Mouse (Mus musculus) thymus, postnatal 4 days (tissue): ENCODE data around the gene Lix1l.
"Not testable (repeated sequence)": the region's sequence is repeated elsewhere in the genome, so short reads cannot be mapped to it uniquely, and the experiment has no call there.

ENCODE experiments used
- DNase-seq: peaks from one replicate; pipeline ENCODE4 v3.0.0; 2021

The Lix1l gene

DNA sequence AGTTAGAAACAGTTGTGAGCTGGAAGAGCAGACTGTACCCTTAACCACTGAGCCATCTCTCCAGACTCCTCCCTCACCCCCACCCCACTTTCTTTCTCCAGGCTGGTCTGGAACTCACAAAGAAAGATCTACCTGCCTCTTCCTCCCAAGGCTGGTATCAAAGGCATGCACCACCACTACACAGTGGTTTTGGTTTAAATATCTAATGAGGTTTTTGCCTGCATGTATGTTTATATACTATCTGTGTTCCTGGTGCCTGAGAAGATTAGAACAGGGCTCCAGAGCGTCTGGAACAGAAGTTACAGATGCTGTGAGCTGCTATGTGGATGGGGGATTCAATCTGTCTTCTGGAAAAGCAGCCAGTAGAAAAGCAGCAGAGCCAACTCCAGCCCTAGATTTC lies 33.1 kb downstream of the Lix1l start:
- no peak for DNase-seq

DNA sequence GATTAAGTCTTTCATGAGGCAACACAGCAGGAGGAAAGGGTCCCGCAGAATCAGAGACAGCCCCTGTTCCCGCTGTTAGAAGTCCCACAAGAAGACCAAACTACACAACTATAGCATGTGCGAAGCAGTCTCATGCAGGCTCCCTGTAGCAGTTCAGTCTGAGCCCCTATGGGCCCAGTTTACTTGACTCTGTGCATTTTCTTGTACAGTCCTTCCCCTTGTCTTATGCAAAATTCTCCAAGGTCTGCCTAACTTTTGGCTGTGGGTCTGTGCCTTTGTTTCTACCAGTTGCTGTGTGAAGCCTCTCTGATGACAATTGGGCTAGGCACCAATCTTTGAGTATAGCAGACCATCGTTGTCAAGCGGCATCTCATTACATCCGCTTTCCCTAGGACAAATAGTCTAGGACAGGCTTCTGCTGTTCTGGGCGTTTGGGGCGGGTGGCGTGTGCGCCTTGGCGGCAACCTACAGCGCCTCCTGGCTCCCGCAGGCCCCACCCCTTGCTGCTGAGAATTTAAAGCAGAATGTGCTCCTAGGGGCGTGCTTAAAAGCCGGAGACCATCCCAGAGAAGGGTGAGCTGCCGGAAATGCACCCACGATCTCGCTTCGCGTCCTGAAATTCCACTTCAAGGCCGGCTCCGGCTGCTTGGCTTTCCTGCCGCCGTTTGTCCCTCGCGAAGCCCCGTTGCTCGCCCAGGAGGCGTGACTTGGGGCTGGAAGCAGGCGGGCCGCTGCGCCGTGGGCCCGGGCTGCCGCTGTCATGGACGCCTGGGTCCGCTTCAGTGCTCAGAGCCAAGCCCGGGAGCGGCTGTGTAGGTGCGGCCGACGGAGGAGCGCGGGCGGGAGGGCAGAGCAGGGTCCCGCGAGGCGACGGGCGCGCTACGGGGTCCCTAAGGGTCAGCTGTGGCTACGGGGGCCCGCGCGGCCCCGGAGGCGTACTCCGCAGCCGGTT lies 34.3 kb downstream of the Lix1l start, which contains the start of the genes Pex11b and Gm42957:
Pex11b (plus strand) TSS at position 449 of the 952 bp plus-strand sequence.
Gm42957 (plus strand) TSS at position 547 of the 952 bp plus-strand sequence.
- peak; percentile 87 for DNase-seq

GRCm38 (mm10) chr3:96635906-96636305 lies 35.0 kb downstream of the Lix1l start:
- no peak for DNase-seq

- DNase-seq = peak; percentile 19
Measured at GRCm38 (mm10) chr3:96636448-96636847, 35.5 kb downstream of the Lix1l start.

GRCm38 (mm10) chr3:96639219-96639618 lies 38.3 kb downstream of the Lix1l start:
- peak; percentile 85 for DNase-seq

DNA sequence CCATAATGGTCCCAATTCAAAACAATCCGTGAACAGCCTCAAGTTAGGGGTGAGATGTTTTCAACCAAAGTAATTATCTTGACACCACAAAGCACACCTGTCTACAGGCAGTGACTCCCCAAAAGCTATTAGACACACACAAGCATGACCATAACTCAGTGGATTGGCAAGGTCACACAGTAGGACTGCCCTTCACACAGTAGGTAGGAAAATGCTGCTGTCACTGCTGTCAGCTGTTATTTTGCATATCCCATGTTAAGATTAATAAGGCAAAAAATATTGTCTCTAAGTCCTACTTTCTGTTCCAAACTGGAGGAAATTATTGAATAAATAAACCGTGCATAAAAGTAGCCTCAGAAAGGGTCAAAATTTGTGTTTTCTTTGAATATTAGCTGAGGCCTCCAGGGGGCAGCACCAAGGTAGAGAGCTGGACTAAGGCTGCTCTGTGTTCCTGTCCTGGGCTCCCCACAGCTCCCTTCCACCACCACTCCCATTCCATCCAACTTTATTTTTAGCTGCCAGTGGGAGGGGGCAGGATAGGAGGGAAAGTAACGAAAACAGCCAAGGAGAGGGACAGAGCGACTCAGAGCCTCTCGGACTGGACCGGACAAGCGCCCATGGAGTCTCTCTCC lies 44.2 kb downstream of the Lix1l start, which contains the start of gene Itga10:
Itga10 (plus strand) TSS at position 567 of the 632 bp plus-strand sequence.
- peak; percentile 55 for DNase-seq

DNA sequence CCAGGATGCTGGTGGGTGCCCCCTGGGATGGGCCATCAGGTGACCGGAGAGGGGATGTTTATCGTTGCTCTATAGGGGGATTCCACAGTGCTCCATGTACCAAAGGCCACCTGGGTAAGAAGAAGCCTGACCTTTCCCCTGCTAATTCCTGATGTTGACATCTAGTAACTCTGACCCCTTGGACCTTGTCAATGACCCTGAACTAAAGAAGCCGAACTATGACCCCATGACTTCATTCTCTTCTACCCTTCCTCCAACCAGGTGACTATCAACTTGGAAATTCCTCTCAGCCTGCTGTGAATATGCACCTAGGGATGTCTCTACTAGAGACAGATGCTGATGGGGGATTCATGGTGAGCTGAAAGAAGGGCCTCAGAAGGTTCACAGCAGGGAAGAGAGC lies 46.4 kb downstream of the Lix1l start:
- DNase-seq = no peak

DNA sequence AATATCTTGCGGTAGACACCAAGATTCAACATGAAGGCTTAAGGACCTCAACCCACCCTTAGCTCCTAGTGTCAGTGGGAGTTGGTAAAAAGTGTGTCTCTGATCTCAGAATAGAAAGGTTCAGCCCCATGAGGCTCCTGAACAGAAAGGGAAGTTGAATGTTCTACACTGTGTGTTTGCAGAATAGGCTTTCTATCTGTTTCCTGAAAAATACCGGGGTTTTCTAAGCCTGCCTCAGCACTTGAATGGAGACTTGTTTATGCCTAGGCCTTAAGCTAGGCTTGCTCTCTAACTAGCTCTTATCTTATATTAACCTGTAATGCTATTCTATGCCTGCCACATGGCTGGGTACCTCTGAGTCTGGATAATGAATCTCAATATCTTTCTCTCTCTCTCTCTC lies 60.0 kb downstream of the Lix1l start:
- DNase-seq = no peak

DNA sequence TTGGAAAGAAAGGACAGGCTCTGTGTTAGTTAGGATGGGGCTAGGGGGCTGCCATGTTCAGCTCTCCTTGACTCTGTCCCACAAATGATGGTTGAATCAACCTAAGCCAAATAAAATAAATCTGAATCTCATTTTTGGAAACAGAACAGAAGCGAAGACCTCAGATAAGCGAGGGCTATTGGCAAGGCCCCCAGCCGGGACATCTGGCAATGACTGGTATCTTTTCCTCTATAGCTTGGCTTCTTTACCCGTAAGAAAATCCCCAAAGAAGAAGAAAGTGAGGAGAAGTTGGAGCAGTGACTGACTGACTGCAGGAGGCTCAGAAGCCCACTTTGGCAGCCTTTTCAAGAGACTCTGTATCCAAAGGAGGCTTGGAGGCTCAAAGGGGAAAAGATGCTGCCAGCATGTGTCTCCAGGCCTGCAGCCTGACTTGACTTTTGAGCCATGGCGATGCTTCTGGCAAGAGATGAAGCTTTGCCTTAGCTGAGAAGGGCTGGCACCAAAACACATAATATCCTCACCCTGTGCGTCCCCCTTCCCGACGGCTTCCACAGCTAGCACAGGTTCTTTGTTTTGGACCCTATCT lies 61.9 kb downstream of the Lix1l start:
- DNase-seq = no peak

DNA sequence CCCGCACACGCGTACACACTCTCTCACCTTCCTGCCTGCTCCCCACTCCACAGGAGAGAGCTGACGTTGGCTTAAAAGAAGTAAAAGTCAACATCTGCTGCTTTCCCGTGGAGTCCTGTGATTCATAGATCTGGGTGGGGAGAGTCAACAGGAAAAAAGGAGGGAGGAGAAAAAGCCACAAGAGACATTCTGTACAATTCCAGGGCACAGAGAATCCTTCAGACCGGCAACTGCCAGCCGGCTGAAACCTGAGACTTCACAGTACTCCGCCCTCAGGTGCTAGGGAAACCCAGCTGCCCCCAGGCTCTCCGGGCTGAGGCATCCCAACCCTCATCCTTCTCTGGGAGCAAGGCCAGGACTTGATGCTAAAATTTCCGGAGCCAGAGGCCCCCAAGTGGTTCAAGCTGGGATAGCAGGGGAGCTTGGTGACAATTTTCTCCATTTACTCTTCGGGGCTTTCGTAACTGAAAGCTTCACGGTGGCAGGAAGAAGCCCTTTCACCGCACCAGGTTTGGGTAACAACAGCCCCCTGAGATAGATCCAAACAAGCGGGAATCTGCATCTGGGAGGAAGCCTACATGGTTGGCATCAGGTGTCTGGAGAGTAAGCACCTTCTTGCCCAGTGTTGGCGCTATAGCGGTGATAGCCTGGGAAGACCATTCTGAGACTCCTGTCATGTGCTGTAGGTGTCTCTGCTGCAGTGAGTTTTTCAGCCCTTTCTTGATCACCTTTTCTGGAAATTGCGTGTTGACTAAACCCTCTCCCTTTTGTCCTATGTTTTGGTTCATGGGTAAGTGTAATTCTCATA lies 62.7 kb downstream of the Lix1l start:
- peak; percentile 83 for DNase-seq

DNA sequence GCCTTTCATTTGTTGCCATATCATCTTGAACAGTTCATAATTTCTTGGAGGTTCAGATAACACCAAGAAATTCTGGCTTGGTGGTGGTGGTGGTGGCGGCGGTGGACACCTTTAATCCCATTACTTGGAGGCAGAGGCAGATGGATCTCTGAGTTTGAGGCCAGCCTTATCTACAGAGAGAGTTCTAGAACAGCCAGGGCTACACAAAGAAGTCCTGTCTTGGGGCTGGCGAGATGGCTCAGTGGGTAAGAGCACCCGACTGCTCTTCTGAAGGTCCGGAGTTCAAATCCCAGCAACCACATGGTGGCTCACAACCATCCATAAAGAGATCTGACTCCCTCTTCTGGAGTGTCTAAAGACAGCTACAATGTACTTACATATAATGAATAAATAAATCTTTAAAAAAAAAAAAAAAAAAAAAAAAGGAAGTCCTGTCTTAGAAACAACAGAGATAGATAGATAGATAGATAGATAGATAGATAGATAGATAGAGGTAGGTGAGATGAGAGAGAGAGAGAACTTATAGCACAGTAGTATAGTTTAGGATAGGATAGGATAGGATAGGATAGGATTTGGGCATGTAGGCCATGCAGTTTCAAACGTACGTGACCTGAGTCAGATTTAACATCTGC lies 64.9 kb downstream of the Lix1l start:
- DNase-seq = not testable (repeated sequence)

- no peak for DNase-seq
Measured at GRCm38 (mm10) chr3:96666916-96667315, 66.0 kb downstream of the Lix1l start.

- DNase-seq = peak; percentile 61
Measured at GRCm38 (mm10) chr3:96667316-96667715, 66.4 kb downstream of the Lix1l start.

DNA sequence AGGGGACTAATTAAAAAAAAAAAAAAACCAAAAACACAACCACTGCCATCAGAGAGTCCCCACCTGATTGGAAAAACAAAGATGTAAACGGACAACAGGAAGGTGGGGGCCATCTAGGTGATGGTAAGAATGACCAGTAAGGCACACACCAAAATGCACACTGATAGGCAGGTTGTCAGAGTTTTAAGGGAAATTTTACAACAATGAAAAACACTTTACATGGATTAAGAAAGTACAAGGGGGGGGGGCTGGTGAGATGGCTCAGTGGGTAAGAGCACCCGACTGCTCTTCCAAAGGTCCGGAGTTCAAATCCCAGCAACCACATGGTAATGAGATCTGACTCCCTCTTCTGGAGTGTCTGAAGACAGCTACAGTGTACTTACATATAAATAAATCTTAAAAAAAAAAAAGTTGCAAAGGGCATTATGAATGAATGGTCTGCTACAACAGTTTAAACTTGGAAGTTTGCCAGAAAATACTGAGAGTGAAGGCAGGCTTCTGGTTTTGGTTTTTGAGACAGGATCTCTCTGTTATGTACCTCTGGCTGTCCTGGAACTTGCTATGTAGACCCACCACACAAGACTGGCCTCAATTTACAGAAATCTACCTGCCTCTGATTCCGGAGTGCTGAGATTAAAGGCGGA lies 67.6 kb downstream of the Lix1l start:
- no peak for DNase-seq

DNA sequence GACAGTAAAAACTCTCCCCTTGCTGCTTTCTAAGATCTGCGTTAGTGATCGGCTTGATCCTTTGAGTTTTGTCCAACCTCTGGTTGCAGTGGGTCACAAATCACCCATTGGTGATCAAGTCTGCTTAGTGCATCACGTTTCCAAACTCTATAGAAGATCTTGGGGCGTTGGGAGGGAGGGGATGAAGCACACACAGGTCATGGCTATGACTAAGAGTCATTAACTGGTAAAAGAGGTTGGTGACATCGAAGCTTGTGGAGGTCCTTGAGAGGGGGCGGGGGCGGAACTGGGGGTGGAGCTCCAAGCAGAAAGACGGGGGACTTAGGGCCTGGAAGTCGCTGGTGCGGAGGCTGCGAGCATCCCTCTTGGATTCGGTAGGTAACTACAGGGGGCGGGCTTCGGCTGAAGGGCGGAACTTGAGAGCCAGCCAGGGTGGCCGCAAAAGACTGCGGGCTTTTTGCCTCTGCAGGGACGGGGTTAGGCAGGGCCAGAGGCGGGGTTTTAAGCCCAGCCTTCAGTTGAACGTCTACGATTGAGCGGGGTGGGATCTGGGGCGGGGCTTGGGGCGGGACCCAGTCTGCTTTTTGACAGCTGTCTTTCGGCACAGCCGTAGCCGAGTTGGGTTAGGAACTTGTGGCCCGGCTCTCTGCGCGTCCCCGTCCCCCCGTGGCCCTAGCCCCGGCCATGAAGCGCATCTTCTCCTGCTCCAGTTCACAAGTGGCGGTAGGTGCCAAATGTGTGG lies 68.9 kb downstream of the Lix1l start, which contains the start of gene Ankrd35:
Ankrd35 (plus strand) TSS at position 405 of the 742 bp plus-strand sequence.
- DNase-seq = peak; percentile 81

GRCm38 (mm10) chr3:96671519-96671918 lies 70.6 kb downstream of the Lix1l start:
- no peak for DNase-seq

DNA sequence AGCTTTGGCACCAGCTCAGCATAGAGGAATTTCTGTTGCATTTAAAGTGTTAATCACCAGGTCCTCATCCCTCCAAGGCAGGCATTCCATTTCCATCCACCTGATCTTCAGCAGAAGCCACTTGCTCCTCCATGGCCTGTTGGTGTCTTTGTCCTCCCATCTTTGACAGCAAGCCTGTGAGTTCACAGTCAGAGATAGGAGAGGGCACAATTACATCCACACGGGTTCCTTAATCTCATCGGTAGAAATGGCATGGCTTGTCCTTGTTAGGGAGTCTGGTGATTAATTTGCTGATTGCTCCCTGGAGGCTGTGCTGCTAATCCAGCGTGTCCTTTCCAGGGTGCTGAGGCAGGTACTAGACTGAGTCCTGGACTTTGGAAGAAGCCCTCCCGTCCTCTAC lies 72.6 kb downstream of the Lix1l start:
- DNase-seq = no peak

- DNase-seq = no peak
Measured at GRCm38 (mm10) chr3:96674442-96674841, 73.5 kb downstream of the Lix1l start.

- DNase-seq = no peak
Measured at GRCm38 (mm10) chr3:96675171-96675570, 74.2 kb downstream of the Lix1l start.

DNA sequence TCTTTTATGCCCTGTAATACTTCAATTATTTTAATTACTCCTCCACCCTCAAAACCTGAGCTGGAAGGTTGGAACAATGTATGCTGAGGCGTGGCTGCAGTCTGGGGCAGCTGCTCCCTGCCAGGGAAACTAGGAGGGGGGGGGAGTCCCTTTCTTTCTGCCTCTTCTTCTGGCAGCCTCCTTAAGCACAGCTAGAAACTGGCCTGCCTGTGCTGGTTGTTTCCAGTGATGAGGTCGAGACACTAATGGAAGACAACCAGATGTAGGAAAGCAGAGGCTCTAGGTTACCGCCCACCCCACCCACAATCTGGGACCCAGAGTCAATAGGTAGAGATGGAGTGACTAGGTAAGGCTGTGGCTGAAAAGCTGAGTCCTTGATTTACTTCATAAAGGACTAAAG lies 74.7 kb downstream of the Lix1l start:
- DNase-seq = no peak
